Mouse (Mus musculus) liver, adult 2 months (tissue): ENCODE measurements around the gene Insr. TPM values are rescaled to one million over a fixed set of nuclear protein-coding genes. Genes with fewer than 3 reads are reported as not detected.
A peak's percentile ranks its signal among the peaks of the same experiment; 100 is the strongest.
"Not testable (repeated sequence)": the region's sequence is repeated elsewhere in the genome, so short reads cannot be mapped to it uniquely, and the experiment has no call there.

Source experiments
- DNase-seq: peaks from one replicate; pipeline ENCODE4 v3.0.0-alpha.2; 2011; ENCODE audit warnings: low read depth, low spot score; ENCODE audit errors: extremely low read depth
- H3K27ac ChIP-seq: fragments of 200-500 bp; replicated peaks from 2 replicates; pipeline ENCODE4 v1.5.1; 2012; ENCODE audit warnings: low read depth, mild to moderate bottlenecking, control low read depth, inconsistent platforms, low read length; ENCODE audit not compliant: insufficient read depth
- H3K27me3 ChIP-seq: fragments of 200-500 bp; 2 replicates; pipeline ENCODE4 v1.6.1; 2012; ENCODE audit warnings: mild to moderate bottlenecking, moderate library complexity, low read length, inconsistent platforms; ENCODE audit not compliant: control insufficient read depth, insufficient read depth
- H3K36me3 ChIP-seq: fragments of 200-500 bp; 2 replicates; pipeline ENCODE4 v1.6.1; 2012; ENCODE audit warnings: low read length, inconsistent platforms; ENCODE audit not compliant: control insufficient read depth, insufficient read depth
- H3K4me1 ChIP-seq: fragments of 200-500 bp; 2 replicates; pipeline ENCODE4 v1.6.1; 2011; ENCODE audit warnings: low read length; ENCODE audit not compliant: control insufficient read depth, insufficient read depth
- H3K4me3 ChIP-seq: fragments of 200-500 bp; 2 replicates; pipeline ENCODE4 v1.5.1; 2011; ENCODE audit warnings: low read depth, mild to moderate bottlenecking, control low read depth, low read length, moderate library complexity; ENCODE audit not compliant: insufficient read depth
- H3K79me2 ChIP-seq: fragments of 200-500 bp; 2 replicates; pipeline ENCODE4 v1.6.1; 2012; ENCODE audit warnings: inconsistent platforms, mild to moderate bottlenecking, low read length, moderate library complexity; ENCODE audit not compliant: control insufficient read depth, insufficient read depth
- H3K9ac ChIP-seq: fragments of 200-500 bp; 2 replicates; pipeline ENCODE4 v1.6.1; 2012; ENCODE audit warnings: low read depth, mild to moderate bottlenecking, control low read depth, inconsistent platforms, low read length
- CTCF ChIP-seq: fragments of 200-500 bp; IDR thresholded peaks from 2 replicates; pipeline ENCODE4 v1.5.1; 2011; ENCODE audit warnings: low read depth, low read length, control low read depth
- POLR2A ChIP-seq: fragments of 200-500 bp; IDR thresholded peaks from 2 replicates; pipeline ENCODE4 v1.6.1; 2011; ENCODE audit warnings: low read length, control low read depth; ENCODE audit not compliant: insufficient read depth; ENCODE audit errors: extremely low read depth
- WGBS: fragments of 180-500 bp; shearing (Covaris S2); methylation state at CpG from one replicate; pipeline ENCODE4 v1.1.7; 2018; 5-methylcytosine and 5-hydroxymethylcytosine counted together
- polyA plus RNA-seq: library from polyadenylated mRNA; depleted of rRNA; stranded (reverse); fragments of >200 nt; gene quantifications from 2 replicates; pipeline ENCODE4 v1.2.3, GENCODE M21; 2012
- total RNA-seq: library from RNA; depleted of rRNA; stranded (reverse); fragments of >200 nt; gene quantifications from 2 replicates; pipeline ENCODE4 v1.2.3, GENCODE M21; 2014

Gene Insr
- total and polyA plus RNA-seq, 2 experiments, result 28.5 to 70.0 TPM

GRCm38 (mm10) chr8:3191006-3191405, 88.4 kb downstream of the Insr start:
- no peak for DNase-seq
- no peaks in the 10 kb centered on the region for H3K79me2 ChIP-seq

GRCm38 (mm10) chr8:3187456-3187855, 92.0 kb downstream of the Insr start:
- Histone ChIP-seq H3K4me3 (no peak overlapping the region), H3K27me3 (no peaks in the 10 kb centered on the region), H3K27ac (no peak overlapping the region), H3K36me3 (peaks cover 88% of the 10 kb centered on the region), H3K9ac (no peak overlapping the region), H3K79me2 (no peaks in the 10 kb centered on the region), H3K4me1 (peaks cover 7% of the 10 kb centered on the region)
- 61% methylated on average over 1 of the region's 1 CpGs for WGBS
- TF ChIP-seq POLR2A (no peak), CTCF (no peak)
- no peak for DNase-seq

More at GRCm38 (mm10) chr8:3191006-3191405, 88.4 kb downstream of the Insr start:
- Histone ChIP-seq H3K27me3 (no peaks in the 10 kb centered on the region), H3K4me3 (no peak overlapping the region), H3K9ac (no peak overlapping the region), H3K36me3 (peaks cover 89% of the 10 kb centered on the region), H3K27ac (no peak overlapping the region), H3K4me1 (no peaks in the 10 kb centered on the region)
- TF ChIP-seq CTCF (no peak), POLR2A (no peak)

- TF ChIP-seq CTCF, result no peak
- TF ChIP-seq POLR2A, result no peak
- peaks cover 57% of the 10 kb centered on the region for H3K36me3 ChIP-seq
- no peak overlapping the region for H3K9ac ChIP-seq
- 0 out of 2 replicates have a peak, but pooled peaks cover 2% of the 10 kb centered on the region for H3K27me3 ChIP-seq
- DNase-seq, result peak; percentile 25
- no peaks in the 10 kb centered on the region for H3K79me2 ChIP-seq
- H3K27ac ChIP-seq, result no peak overlapping the region
- H3K4me1 ChIP-seq, result peaks cover 3% of the 10 kb centered on the region
- H3K4me3 ChIP-seq, result no peak overlapping the region
- WGBS, result 70% methylated on average over 1 of the region's 1 CpGs
Measured at GRCm38 (mm10) chr8:3179930-3180329, 99.5 kb downstream of the Insr start.

DNA sequence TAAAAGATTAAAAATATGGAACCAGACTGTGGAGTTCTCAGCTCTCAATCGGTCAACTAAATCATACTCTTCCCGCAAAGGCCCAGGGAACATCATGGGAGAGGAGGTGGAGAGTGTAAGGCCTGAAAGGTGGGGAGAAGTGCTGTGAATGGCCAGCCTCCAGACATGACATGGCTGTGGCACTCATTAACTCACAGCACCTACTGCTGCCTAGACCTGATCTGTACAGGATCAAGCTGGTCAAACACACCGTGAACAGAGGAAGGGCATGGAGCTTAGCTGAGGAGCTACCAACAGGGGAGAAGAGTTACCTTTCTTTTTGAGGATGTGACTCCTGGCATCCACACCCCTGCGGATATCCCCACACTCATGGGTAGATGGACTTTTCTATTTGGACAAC, 102.0 kb downstream of the Insr start:
- Histone ChIP-seq H3K27ac (no peak overlapping the region), H3K4me3 (no peak overlapping the region), H3K27me3 (0 out of 2 replicates have a peak, but pooled peaks cover 2% of the 10 kb centered on the region), H3K79me2 (no peaks in the 10 kb centered on the region), H3K36me3 (peaks cover 60% of the 10 kb centered on the region), H3K9ac (no peak overlapping the region), H3K4me1 (no peaks in the 10 kb centered on the region)
- TF ChIP-seq CTCF (no peak), POLR2A (no peak)
- WGBS, result 89% methylated on average over 4 of the region's 4 CpGs
- DNase-seq, result no peak

DNA sequence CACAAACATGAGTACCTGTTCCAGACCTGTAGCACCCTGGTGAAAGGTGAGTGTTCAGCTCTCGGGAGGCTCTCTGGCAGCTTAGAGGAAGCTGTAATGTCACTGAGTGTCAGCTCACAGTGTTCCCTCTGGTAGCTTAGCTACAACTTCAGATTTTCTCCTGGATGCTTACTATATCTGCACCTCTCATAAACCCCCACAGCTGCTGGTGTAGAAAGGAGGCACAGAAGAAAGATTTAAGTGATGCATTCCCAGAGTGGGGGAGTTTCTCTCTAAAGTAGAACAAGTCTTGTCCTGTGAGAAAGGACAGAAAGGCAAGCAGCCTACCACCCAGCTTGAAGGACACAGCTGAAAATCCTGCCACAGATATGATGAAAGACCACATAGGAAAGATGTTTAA, 107.2 kb downstream of the Insr start:
- 56% methylated on average over 1 of the region's 1 CpGs for WGBS
- H3K36me3 ChIP-seq, result peaks cover 71% of the 10 kb centered on the region
- TF ChIP-seq CTCF, result no peak
- TF ChIP-seq POLR2A, result no peak

DNA sequence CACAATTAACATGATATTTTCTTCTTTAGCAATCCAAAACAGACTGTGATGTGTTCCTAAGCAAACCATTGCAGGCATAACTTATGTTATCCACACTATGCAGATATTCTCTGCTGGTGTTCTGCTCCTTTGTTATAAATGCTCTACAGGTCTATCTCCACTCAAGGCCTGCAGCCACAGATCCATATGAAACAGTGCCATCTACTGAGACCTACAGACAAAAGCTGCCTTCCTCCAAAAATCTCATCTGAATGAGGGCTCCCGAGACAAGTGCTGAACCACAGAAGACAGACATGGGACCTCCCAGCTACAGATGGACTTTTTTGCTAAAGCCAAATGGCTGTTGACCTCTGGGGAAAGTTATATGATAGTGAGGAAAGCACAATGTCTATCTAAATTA, 132.9 kb downstream of the Insr start:
- peak; percentile 15 for DNase-seq
- TF ChIP-seq CTCF (no peak), POLR2A (no peak)
- no peak overlapping the region for H3K27ac ChIP-seq
- no peaks in the 10 kb centered on the region for H3K79me2 ChIP-seq
- no peak overlapping the region for H3K9ac ChIP-seq
- H3K36me3 ChIP-seq, result no peaks in the 10 kb centered on the region
- H3K27me3 ChIP-seq, result no peaks in the 10 kb centered on the region
- WGBS, result 63% methylated on average over 1 of the region's 1 CpGs
- H3K4me3 ChIP-seq, result no peak overlapping the region
- H3K4me1 ChIP-seq, result no peaks in the 10 kb centered on the region

More for the DNA sequence above, 107.2 kb downstream of the Insr start:
- no peak overlapping the region for H3K4me3 ChIP-seq
- no peak for DNase-seq
- 0 out of 2 replicates have a peak, but pooled peaks cover 2% of the 10 kb centered on the region for H3K27me3 ChIP-seq
- H3K27ac ChIP-seq, result no peak overlapping the region
- no peaks in the 10 kb centered on the region for H3K4me1 ChIP-seq
- no peak overlapping the region for H3K9ac ChIP-seq
- no peaks in the 10 kb centered on the region for H3K79me2 ChIP-seq

- not testable (repeated sequence) for H3K27ac ChIP-seq, H3K36me3 ChIP-seq, H3K9ac ChIP-seq, H3K4me1 ChIP-seq, H3K4me3 ChIP-seq, DNase-seq, H3K27me3 ChIP-seq, H3K79me2 ChIP-seq
- WGBS, result 82% methylated on average over 5 of the region's 5 CpGs
Measured at GRCm38 (mm10) chr8:3100416-3100815, 179.0 kb downstream of the Insr start.
